Mouse (Mus musculus) Muller cell, postnatal 12 days (primary cell): ENCODE results near the gene Sphk1.

Source experiments
- DNase-seq: peaks from one replicate; pipeline ENCODE4 v3.0.0-alpha.2; 2015; ENCODE audit errors: inconsistent ontology term

The Sphk1 gene

GRCm38 (mm10) chr11:116538142-116538735 is 7.5 kb downstream of the Sphk1 start:
- DNase-seq, result no peak

DNA sequence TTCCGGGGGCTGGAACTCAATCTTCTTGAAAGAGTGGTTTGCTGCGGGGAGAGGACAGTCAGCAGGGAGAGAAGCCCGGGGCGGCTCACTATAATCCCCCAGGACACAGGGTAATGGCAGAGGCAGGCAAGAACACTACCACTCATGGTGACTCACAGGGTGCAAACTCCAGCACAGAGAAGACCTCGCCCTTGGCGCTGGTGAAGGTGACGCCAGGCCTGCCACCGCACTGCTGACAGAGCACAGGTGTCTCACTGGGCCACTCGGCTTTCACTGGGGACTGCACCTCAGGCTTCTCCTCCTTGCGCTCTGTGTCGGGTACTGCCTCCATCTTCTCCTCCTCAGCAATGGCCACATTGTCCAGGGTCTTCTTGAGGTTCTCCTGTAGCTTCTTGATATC is 10.5 kb downstream of the Sphk1 start:
- DNase-seq, result no peak

DNA sequence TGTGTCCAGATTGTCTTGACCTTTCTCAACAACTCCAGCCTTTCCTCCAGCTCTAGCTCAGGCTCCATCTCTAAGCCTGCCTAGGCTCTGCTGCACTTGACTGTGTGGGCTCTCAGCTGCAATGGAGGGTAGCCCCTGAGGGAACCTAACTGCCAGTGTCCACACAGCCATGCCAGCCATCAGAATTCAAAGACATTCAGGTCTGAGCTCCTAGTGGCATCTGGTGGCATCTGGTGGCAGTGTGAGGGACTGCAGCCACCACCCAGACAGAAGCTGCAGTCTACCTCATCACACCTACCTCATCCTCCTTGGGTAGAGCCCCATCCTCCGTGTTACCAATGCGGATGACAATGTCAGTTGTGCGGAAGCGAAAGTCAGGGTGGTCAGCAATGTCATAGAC is 12.4 kb downstream of the Sphk1 start:
- peak; percentile 36 for DNase-seq

DNA sequence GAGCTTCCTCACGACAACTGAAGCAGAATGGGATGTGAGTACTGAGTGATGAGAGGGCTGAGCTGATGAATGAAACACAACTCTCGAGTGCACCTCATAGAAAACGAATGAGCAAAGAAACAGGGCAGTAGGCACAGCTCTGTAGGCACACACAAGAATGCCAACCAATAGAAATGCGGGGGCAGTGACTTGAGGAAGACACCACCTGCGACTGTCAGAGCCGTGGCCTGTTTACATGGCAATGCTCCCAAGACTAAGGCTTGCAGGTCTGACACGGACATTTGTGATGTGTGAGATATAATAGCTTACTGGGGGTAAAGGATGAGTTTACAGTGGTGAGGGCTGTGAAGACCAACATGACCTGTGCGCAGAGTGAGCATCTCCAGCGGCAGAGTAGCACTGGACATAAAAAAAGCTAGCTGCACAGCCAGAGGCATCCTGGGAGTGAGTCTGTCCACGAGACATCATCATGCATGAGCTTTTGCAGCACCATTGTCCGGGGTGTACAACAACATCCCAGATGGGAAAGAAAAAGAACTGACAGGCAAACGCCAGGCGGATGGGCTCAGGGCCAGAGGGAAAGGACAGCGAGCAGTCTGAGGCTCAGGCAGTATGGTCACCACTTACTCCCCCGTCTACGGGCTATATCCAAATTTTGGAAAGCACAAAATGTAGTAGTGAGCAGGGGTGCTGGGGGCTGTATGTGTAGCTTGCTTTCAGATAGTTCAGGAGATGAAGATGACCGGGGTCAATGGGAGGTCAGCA is 16.8 kb downstream of the Sphk1 start:
- DNase-seq, result no peak

DNA sequence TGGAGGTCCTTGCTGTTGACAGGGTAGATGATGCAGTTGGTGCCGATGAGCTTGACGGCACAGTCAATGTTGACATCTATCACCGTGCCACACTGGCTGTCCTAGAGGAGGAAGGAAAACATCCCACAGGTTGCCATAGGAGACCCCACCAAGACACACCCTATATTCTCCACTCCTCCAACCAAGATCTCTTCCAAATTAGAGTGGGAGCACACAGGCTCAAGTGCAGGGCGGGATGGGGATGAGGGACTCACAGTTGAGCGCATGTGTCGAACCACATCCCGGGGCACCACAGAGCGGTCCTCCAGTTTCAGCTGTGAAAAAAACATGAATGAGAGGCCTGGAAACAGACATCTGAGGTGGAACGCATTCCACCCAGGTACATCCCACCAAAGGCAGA is 18.1 kb downstream of the Sphk1 start:
- no peak for DNase-seq

DNA sequence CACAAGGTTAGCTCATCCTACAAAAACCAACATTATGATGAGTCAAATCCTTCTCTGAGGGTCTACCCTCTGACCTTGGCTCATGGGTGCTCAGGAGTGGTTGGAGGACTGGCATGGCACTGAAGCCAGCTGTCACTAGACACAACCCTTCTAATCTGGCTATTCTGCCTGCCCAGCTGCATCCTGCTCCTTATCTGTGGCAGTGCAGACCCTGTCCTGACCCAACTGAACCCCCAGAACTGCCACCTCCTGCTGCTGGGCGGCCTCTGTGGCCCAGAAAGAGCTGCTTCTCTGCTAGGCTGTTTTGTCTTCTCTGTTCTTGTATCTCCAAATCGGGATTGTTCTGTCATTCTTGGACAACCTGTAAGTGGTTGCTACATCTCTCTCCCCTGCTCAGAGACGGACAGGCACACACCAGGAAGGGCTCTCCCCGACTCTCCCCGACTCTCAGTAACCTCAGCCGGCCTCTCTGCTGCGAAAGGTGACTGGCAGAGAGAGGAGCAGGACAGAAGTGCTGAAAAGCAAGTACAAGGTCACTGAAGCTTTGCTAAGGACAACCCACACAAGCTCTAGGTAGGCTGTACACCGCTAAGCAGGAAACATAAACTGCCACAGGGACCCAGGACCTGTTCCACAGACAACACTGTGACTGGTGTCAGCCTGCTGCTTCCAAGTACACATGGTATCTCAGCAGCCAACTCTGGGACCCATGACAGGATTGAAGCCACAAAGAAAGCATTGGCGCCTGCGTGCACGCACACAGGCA is 18.7 kb downstream of the Sphk1 start:
- no peak for DNase-seq

- DNase-seq, result no peak
Observed at GRCm38 (mm10) chr11:116550748-116551147, 20.0 kb downstream of the Sphk1 start.

DNA sequence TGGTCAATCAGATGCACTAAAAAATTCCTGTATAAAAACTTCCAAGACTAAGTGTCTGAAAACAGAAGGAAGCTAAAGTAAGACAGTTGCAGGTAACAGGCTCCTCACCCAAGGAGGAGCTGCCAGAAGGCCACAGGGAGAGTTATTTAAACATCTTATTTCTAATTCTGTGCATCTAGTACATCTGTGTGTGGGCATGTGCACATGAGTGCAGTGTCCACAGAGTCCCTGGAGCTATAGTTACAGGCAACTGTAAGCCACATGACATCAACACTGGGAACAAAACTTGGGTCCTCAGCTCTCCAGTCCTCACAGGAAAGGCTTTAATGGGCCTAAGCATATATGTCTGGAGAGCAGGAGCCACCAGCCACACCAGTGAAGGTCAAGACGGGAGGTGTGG is 21.5 kb downstream of the Sphk1 start:
- no peak for DNase-seq

DNA sequence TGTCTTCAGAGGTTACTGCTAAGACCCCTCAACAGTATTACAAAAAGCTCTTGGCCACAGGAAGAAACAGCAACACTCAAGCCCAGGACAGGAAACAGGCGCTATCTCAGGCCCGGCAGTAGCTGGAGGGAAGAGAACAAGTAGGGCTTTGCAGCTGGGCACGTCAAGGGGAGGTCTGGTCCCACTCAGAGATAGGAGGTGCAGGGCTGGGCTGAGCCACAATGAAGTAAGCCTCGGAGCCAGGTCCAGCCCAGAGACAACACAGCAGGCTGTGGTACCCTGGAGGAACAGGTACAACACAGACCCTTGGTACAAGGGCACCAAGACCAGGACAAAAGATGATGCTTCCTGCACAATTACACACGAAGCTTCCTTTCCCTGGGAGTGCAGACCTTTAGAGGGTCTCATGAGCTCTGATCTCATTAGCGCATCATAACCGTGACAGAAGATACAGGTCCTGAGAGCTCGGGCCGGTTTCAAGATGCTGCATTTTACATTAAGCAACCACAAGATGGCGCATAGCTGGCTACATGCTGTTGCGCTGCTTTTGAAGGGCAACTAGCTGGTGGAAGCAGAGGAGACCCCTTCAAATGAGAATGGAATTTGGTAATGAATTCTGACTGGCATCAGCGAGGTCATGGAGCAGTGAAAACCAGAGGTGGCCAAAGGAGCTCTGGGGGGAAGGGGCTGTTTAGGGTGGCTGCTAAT is 23.6 kb downstream of the Sphk1 start:
- peak; percentile 37 for DNase-seq

GRCm38 (mm10) chr11:116555572-116555971 is 24.8 kb downstream of the Sphk1 start:
- no peak for DNase-seq

DNA sequence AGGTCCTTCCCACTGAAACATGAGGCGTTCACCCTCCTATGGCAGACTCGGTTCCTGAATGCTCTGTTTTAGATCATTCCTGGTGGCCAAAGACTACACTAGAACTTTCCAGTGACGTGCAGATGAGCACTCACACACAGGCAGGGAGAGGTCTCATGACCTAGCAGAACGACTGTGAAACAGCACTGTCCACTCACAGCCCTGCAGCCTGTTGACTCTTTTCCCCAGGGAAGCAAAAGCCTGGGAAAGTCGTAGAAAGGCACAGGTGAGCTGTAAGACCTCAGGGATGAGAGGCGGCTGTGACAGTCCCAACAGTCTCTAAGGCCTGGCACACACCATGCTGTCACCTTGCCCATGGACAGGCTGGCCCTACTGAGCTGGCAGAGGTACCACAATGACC is 25.6 kb downstream of the Sphk1 start:
- no peak for DNase-seq

- DNase-seq, result no peak
Observed at GRCm38 (mm10) chr11:116565283-116566041, 34.7 kb downstream of the Sphk1 start.

GRCm38 (mm10) chr11:116567531-116567930 is 36.8 kb downstream of the Sphk1 start:
- DNase-seq, result no peak

DNA sequence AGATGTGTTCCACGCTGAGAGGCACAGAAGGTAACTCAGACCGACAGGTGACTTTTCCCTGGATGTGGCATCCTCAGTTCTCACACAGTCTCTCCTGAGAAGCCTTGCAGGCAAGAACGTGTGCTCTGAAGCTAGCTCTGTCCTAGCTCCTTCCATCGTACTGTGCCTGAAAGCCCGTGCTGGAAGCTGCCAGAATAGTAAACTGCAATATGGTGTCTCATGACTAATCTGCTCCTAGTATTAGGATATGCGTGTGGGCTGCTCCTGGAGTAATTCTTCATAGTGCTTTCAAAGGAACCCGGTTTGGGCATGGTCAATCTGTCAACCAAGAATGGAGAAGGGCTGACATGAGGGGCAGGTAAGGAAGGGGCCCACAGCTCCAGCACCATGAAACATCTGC is 40.1 kb downstream of the Sphk1 start:
- no peak for DNase-seq

DNA sequence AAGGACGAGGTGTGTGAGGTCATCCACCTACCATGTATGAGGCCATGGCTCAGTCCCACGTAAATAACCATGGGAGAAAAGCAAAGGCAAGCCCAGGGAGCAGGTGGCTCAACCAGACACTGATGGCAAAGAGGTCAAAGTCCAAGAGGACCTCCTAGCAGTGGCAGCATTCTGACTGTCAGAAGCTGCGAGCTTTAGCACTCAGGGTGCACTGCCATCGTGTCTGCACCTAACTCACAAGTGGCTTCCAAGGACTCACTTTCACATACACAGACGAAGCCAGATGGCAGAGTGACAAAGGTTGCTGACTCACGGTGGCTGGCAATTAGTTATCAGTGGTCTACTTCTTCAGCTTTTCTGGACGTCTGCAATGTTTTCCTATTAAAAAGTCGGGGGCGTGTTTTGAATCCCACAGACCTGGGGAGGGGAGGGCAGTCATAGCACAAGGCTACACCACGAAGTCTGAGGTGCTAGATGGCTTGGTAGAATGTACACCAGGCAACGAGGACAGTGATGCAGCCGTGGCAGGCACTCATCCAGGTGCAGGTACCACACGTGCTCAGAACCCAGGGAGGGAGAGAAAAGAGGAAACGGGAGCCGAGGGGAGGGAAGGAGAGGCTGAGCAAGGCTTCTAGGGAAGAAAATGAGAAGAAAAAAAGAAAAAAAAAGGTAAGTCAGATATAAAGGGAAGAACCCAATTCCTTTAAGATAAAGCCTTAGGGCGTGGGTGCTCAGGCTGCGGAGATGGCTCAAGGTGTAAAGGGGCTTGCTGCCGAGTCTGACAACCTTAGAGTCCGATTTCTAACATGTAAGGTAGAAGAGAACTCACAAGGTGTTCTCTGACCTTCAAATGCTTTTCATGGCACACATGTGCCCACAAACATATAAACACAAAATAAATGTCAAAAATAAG is 41.3 kb downstream of the Sphk1 start:
- peak; percentile 75 for DNase-seq

- no peak for DNase-seq
Observed at GRCm38 (mm10) chr11:116572756-116573543, 42.2 kb downstream of the Sphk1 start.

GRCm38 (mm10) chr11:116574486-116574885 is 43.8 kb downstream of the Sphk1 start:
- no peak for DNase-seq

DNA sequence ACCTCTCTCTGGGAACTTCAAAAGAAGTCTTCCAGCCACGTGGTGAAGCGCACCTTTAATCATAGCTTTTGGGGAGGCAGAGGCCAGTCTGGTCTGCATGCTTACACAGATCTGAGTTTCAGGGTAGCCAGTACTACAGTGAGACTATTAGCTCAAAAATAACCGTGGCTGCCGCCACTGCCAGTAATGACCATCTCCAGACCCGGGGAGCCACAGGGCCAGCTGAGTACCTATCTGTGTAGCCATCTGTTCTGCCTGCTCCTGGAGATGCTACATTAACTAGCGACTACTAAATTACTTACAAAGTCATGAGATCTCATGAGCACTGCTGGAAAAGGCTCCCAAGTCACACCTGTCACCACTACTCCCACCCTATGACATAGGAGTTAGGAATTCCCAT is 44.3 kb downstream of the Sphk1 start:
- no peak for DNase-seq

- no peak for DNase-seq
Observed at GRCm38 (mm10) chr11:116575396-116575795, 44.7 kb downstream of the Sphk1 start.

DNA sequence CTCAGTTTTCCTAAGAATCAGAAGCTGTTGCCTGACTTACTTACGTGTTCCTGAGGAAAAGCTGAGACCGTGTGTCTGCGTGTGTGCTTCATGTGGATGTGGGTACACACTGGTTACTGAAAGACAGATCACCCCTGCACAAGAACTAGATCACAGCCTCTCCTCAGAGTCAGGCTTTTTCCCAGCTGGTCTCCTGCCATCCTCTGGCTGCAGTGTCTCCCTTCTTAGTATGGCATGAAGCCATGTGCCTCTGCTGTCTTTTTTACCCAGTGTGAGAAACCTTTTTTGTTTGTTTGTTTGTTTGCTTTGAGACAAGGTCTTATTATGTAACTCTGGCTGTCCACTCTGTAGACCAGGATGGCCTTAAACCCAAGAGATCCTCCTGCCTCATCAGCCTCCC is 48.6 kb downstream of the Sphk1 start:
- no peak for DNase-seq
